8 mouse cellular contexts compared by ENCODE assay signal in genomic region chr11:70019495-70020021, GRCm38 (mm10). TPM values are rescaled to one million over a fixed set of nuclear protein-coding genes. Genes with fewer than 3 reads are reported as not detected.
DNase-seq lines count a peak whose midpoint lies in the region; ATAC-seq and TF ChIP-seq lines count a peak whose summit lies in the region.

No protein-coding gene starts in this region.

- no peak for DNase-seq in heart, embryonic 10.5 days (ENCODE audit: low spot score)
- no peak for DNase-seq in heart, postnatal 10 days
- no peak for DNase-seq in thymus, adult 2 months
- no peak for DNase-seq in thymus, postnatal 36 days
- DNase-seq in right cerebral cortex, adult 2 months (ENCODE audit: low spot score in 2 of 2) = no peak
- no peak for DNase-seq in kidney, adult 18-20 months
- no peak for DNase-seq in lung, postnatal 4 days

- H3K9ac ChIP-seq in limb, embryonic 15.5 days = no peak overlapping the region

- intact Hi-C loops in heart, postnatal 10 days (cut with DNase I) = no loop called here

- no peaks in the 10 kb centered on the region for H3K36me3 ChIP-seq in heart, embryonic 10.5 days
- H3K36me3 ChIP-seq in thymus, adult 2 months (ENCODE audit: control insufficient read depth, insufficient read depth, low read length) = no peaks in the 10 kb centered on the region
- no peaks in the 10 kb centered on the region for H3K36me3 ChIP-seq in limb, embryonic 15.5 days

- no peak for ATAC-seq in limb, embryonic 15.5 days (ENCODE audit: insufficient number of reproducible peaks, low FRiP score, low TSS enrichment, low read depth)

- no peak for TF ChIP-seq CTCF in thymus, adult 2 months (IDR thresholded peaks at IDR 0.05; ENCODE audit: borderline replicate concordance, control insufficient read depth, extremely low read depth, insufficient read depth, low read length, poor library complexity)

- peaks cover 70% of the 10 kb centered on the region for H3K4me1 ChIP-seq in heart, embryonic 10.5 days
- peaks cover 48% of the 10 kb centered on the region for H3K4me1 ChIP-seq in thymus, adult 2 months (replicated peaks; ENCODE audit: control insufficient read depth, insufficient read depth, low read length)
- peaks cover 69% of the 10 kb centered on the region for H3K4me1 ChIP-seq in limb, embryonic 15.5 days

- no peaks in the 10 kb centered on the region for H3K9me3 ChIP-seq in heart, embryonic 10.5 days
- no peaks in the 10 kb centered on the region for H3K9me3 ChIP-seq in limb, embryonic 15.5 days

- H3K4me2 ChIP-seq in limb, embryonic 15.5 days = peak overlapping the region; percentile 90

- no peaks in the 10 kb centered on the region for H3K27me3 ChIP-seq in heart, embryonic 10.5 days (ENCODE audit: insufficient read depth, poor library complexity, severe bottlenecking)
- no peaks in the 10 kb centered on the region for H3K27me3 ChIP-seq in thymus, adult 2 months (ENCODE audit: control insufficient read depth, insufficient read depth, low read length)
- H3K27me3 ChIP-seq in limb, embryonic 15.5 days = no peaks in the 10 kb centered on the region

- 0 out of 2 replicates have a peak, but pooled peaks have one; percentile 39 for TF ChIP-seq POLR2A in thymus, adult 2 months (IDR thresholded peaks at IDR 0.05; ENCODE audit: control insufficient read depth, extremely low read depth, insufficient read depth, low read length, poor library complexity)

- peak overlapping the region; percentile 93 for H3K27ac ChIP-seq in heart, embryonic 10.5 days
- H3K27ac ChIP-seq in thymus, adult 2 months (ENCODE audit: control insufficient read depth, insufficient read depth, low read length) = peak overlapping the region; percentile 84
- H3K27ac ChIP-seq in limb, embryonic 15.5 days = peak overlapping the region; percentile 95

- H3K4me3 ChIP-seq in heart, embryonic 10.5 days = peak overlapping the region; percentile 72
- peak overlapping the region; percentile 37 for H3K4me3 ChIP-seq in thymus, adult 2 months (ENCODE audit: control insufficient read depth, insufficient read depth, low read length)
- peak overlapping the region; percentile 68 for H3K4me3 ChIP-seq in limb, embryonic 15.5 days

- WGBS in heart, embryonic 10.5 days = 21% methylated on average over 2 of the region's 2 CpGs
- 9% methylated on average over 2 of the region's 2 CpGs for WGBS in thymus, adult 2 months
- 8% methylated on average over 1 of the region's 2 CpGs for WGBS in limb, embryonic 15.5 days

RNA-seq across cellular contexts. Expression of gene Dlg4, which starts 2.8 kb away (rescaled TPM):
- polyA plus RNA-seq in heart, embryonic 10.5 days (2016; fragmentation: Nextera tagmentation; extraction: Ambion mirVana) = 5.7 and 9.3 TPM in 2 replicates
- 10 to 100 TPM; 11.5 to 12.0 TPM for total RNA-seq in heart, postnatal 10 days (2021)
- polyA plus RNA-seq in thymus, adult 2 months (2012; rRNA removed) = 71.7 and 72.1 TPM in 2 replicates
- 9.6 and 10.7 TPM in 2 replicates for polyA plus RNA-seq in limb, embryonic 15.5 days (2015; fragmentation: Nextera tagmentation; extraction: Ambion mirVana)

RNA-seq across cellular contexts. Expression of gene Acadvl, which starts 4.3 kb away (rescaled TPM):
- 79.1 and 102 TPM in 2 replicates for polyA plus RNA-seq in heart, embryonic 10.5 days (2016; fragmentation: Nextera tagmentation; extraction: Ambion mirVana)
- 1,000 to 10,000 TPM; 1,260 to 1,282 TPM for total RNA-seq in heart, postnatal 10 days (2021)
- polyA plus RNA-seq in thymus, adult 2 months (2012; rRNA removed) = 88.5 and 110 TPM in 2 replicates
- polyA plus RNA-seq in limb, embryonic 15.5 days (2015; fragmentation: Nextera tagmentation; extraction: Ambion mirVana) = 92.2 and 100 TPM in 2 replicates

RNA-seq across cellular contexts. Expression of gene Dvl2, which starts 19.2 kb away (rescaled TPM):
- polyA plus RNA-seq in heart, embryonic 10.5 days (2016; fragmentation: Nextera tagmentation; extraction: Ambion mirVana) = 29.5 and 40.3 TPM in 2 replicates
- total RNA-seq in heart, postnatal 10 days (2021) = 10 to 100 TPM in 1 of 2 experiments, 1 to 10 TPM in 1; 8.6 to 11.8 TPM
- 52.4 and 55.7 TPM in 2 replicates for polyA plus RNA-seq in thymus, adult 2 months (2012; rRNA removed)
- polyA plus RNA-seq in limb, embryonic 15.5 days (2015; fragmentation: Nextera tagmentation; extraction: Ambion mirVana) = 42.2 and 43.1 TPM in 2 replicates

RNA-seq across cellular contexts. Expression of gene Phf23, which starts 24.0 kb away (rescaled TPM):
- 51.8 and 73.3 TPM in 2 replicates for polyA plus RNA-seq in heart, embryonic 10.5 days (2016; fragmentation: Nextera tagmentation; extraction: Ambion mirVana)
- total RNA-seq in heart, postnatal 10 days (2021) = 10 to 100 TPM; 23.1 to 27.7 TPM
- 36.5 and 43.4 TPM in 2 replicates for polyA plus RNA-seq in thymus, adult 2 months (2012; rRNA removed)
- 72.2 and 81.6 TPM in 2 replicates for polyA plus RNA-seq in limb, embryonic 15.5 days (2015; fragmentation: Nextera tagmentation; extraction: Ambion mirVana)

RNA-seq across cellular contexts. Expression of gene Gabarap, which starts 28.6 kb away (rescaled TPM):
- 365 and 379 TPM in 2 replicates for polyA plus RNA-seq in heart, embryonic 10.5 days (2016; fragmentation: Nextera tagmentation; extraction: Ambion mirVana)
- 100 to 1,000 TPM; 275 to 295 TPM for total RNA-seq in heart, postnatal 10 days (2021)
- 270 and 395 TPM in 2 replicates for polyA plus RNA-seq in thymus, adult 2 months (2012; rRNA removed)
- polyA plus RNA-seq in limb, embryonic 15.5 days (2015; fragmentation: Nextera tagmentation; extraction: Ambion mirVana) = 545 and 568 TPM in 2 replicates
